In the genomic region with DNA sequence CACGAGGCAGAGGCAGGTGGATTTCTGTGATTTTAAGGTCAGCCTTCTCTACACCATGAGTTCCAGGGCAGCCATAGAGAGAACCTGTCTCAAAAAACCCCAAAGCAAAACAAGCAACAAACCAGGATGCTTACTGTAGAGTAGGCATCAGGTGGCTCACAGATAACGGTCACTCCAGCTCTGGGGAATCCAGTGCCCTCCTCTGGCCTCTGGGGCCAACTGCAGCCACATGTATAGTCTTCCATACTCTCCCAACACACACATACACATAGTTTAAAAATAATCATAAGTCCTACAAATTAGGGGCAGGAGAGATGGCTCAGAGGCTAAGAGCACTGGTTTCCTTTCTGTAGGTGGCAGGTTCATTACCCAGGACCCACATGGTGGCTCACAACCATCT, we compare ENCODE assay signal across 25 mouse cellular contexts.
DNase-seq lines count a peak whose midpoint lies in the region; ATAC-seq and TF ChIP-seq lines count a peak whose summit lies in the region.
"Had no signal": no experiment of that assay in that cellular context is flagged by ENCODE, and none has a peak within 500 bp of the region (broad histone marks: within the 10 kb centered on the region; RNA-seq: fewer than 3 reads in every experiment).

No protein-coding gene starts in this region.

- peak; percentile 38; the same call in 1 of the 2 replicates for TF ChIP-seq CTCF in kidney, postnatal 0 days (IDR thresholded peaks at IDR 0.05; ENCODE audit: low read depth)
- TF ChIP-seq CTCF in brain, embryonic 14.5 days (IDR thresholded peaks at IDR 0.05; ENCODE audit: borderline replicate concordance, extremely low read depth, insufficient read depth, insufficient read length): peak; percentile 21; the same call in 1 of the 2 replicates
- 0 out of 2 replicates have a peak, but pooled peaks have one; percentile 17 for TF ChIP-seq CTCF in stomach, postnatal 0 days (IDR thresholded peaks at IDR 0.05; ENCODE audit: low read depth)

- WGBS in kidney, postnatal 0 days: 71% methylated on average over 2 of the region's 2 CpGs
- 69% methylated on average over 2 of the region's 2 CpGs for WGBS in kidney, embryonic 15.5 days
- 65% methylated on average over 2 of the region's 2 CpGs for WGBS in stomach, postnatal 0 days

- no peak for ATAC-seq in kidney, postnatal 0 days (replicated peaks; ENCODE audit: low FRiP score, low read depth)
- no peak for ATAC-seq in kidney, embryonic 15.5 days (replicated peaks; ENCODE audit: low FRiP score)
- no peak for ATAC-seq in stomach, postnatal 0 days (ENCODE audit: low FRiP score, low TSS enrichment)
- ATAC-seq: midbrain, embryonic 13.5 days had no signal

- DNase-seq in kidney, postnatal 0 days (ENCODE audit: low spot score): no peak
- DNase-seq in retina, embryonic 14.5 days (ENCODE audit: low spot score): peak; percentile 37
- no peak for DNase-seq in retina, postnatal 1 day
- DNase-seq in brain, embryonic 14.5 days (ENCODE audit: low read depth): no peak
- DNase-seq in stomach, postnatal 0 days (ENCODE audit: low spot score): no peak
- DNase-seq in urinary bladder, postnatal 36 days (ENCODE audit: low spot score in 2 of 2): no peak
- DNase-seq: adrenal gland, postnatal 36 days; cerebellum, adult 2 months; cerebellum, postnatal 36 days; gastrocnemius, postnatal 10 days; heart, adult 18-20 months; kidney, adult 9 months; layer of hippocampus, postnatal 36 days; lung, adult 2 months; lung, postnatal 4 days; spleen, adult 18-20 months; thymus, adult 18-20 months had no signal

- no peak overlapping the region for H3K27ac ChIP-seq in kidney, postnatal 0 days
- no peak overlapping the region for H3K27ac ChIP-seq in kidney, embryonic 15.5 days
- no peak overlapping the region for H3K27ac ChIP-seq in stomach, postnatal 0 days (replicated peaks)
- H3K27ac ChIP-seq: forebrain, embryonic 12.5 days; heart, embryonic 15.5 days; hindbrain, embryonic 10.5 days; limb, embryonic 13.5 days; midbrain, embryonic 13.5 days; neural tube, embryonic 13.5 days had no signal

- no peak for TF ChIP-seq EP300 in stomach, postnatal 0 days (optimal IDR thresholded peaks at IDR 0.05)

- H3K9me3 ChIP-seq in kidney, postnatal 0 days (replicated peaks; ENCODE audit: low read length): no peaks in the 10 kb centered on the region
- no peaks in the 10 kb centered on the region for H3K9me3 ChIP-seq in kidney, embryonic 15.5 days (replicated peaks)
- H3K9me3 ChIP-seq in stomach, postnatal 0 days (ENCODE audit: control insufficient read depth, low read length): no peaks in the 10 kb centered on the region
- H3K9me3 ChIP-seq: forebrain, embryonic 12.5 days; G1E; heart, embryonic 15.5 days; hindbrain, embryonic 10.5 days; limb, embryonic 13.5 days; midbrain, embryonic 13.5 days; neural tube, embryonic 13.5 days had no signal

- H3K4me2 ChIP-seq in kidney, postnatal 0 days (ENCODE audit: low read length): no peak overlapping the region
- H3K4me2 ChIP-seq in kidney, embryonic 15.5 days: no peak overlapping the region
- no peak overlapping the region for H3K4me2 ChIP-seq in stomach, postnatal 0 days (replicated peaks; ENCODE audit: low read depth)
- H3K4me2 ChIP-seq: forebrain, embryonic 12.5 days; heart, embryonic 15.5 days; limb, embryonic 13.5 days; midbrain, embryonic 13.5 days; neural tube, embryonic 13.5 days had no signal

- H3K9ac ChIP-seq in kidney, postnatal 0 days (ENCODE audit: low read depth, low read length): no peak overlapping the region
- H3K9ac ChIP-seq in kidney, embryonic 15.5 days: no peak overlapping the region
- no peak overlapping the region for H3K9ac ChIP-seq in stomach, postnatal 0 days (ENCODE audit: low read length)
- H3K9ac ChIP-seq: forebrain, embryonic 12.5 days; heart, embryonic 15.5 days; limb, embryonic 13.5 days; midbrain, embryonic 13.5 days; neural tube, embryonic 13.5 days had no signal

- no peaks in the 10 kb centered on the region for H3K4me1 ChIP-seq in kidney, postnatal 0 days (replicated peaks; ENCODE audit: insufficient read depth, low read length)
- H3K4me1 ChIP-seq in kidney, embryonic 15.5 days: peaks cover 14% of the 10 kb centered on the region
- no peaks in the 10 kb centered on the region for H3K4me1 ChIP-seq in stomach, postnatal 0 days (replicated peaks; ENCODE audit: control insufficient read depth, insufficient read depth)
- H3K4me1 ChIP-seq: heart, embryonic 15.5 days; hindbrain, embryonic 10.5 days had no signal

- no peaks in the 10 kb centered on the region for H3K27me3 ChIP-seq in kidney, postnatal 0 days (ENCODE audit: insufficient read depth, low read length)
- no peaks in the 10 kb centered on the region for H3K27me3 ChIP-seq in kidney, embryonic 15.5 days
- no peaks in the 10 kb centered on the region for H3K27me3 ChIP-seq in stomach, postnatal 0 days (ENCODE audit: control insufficient read depth, insufficient read depth, low read length)
- H3K27me3 ChIP-seq: heart, embryonic 15.5 days; limb, embryonic 13.5 days; midbrain, embryonic 13.5 days; neural tube, embryonic 13.5 days had no signal

- no peak overlapping the region for H3K4me3 ChIP-seq in kidney, postnatal 0 days (replicated peaks; ENCODE audit: low read depth, low read length)
- H3K4me3 ChIP-seq in kidney, embryonic 15.5 days (replicated peaks): no peak overlapping the region
- H3K4me3 ChIP-seq in stomach, postnatal 0 days (ENCODE audit: low read depth, low read length): no peak overlapping the region
- H3K4me3 ChIP-seq: forebrain, embryonic 12.5 days; heart, embryonic 15.5 days; hindbrain, embryonic 10.5 days; limb, embryonic 13.5 days; midbrain, embryonic 13.5 days; neural tube, embryonic 13.5 days had no signal

- H3K36me3 ChIP-seq in kidney, postnatal 0 days (ENCODE audit: insufficient read depth, low read length): 0 out of 2 replicates have a peak, but pooled peaks cover 3% of the 10 kb centered on the region
- H3K36me3 ChIP-seq in kidney, embryonic 15.5 days: no peaks in the 10 kb centered on the region
- 0 out of 2 replicates have a peak, but pooled peaks cover 2% of the 10 kb centered on the region for H3K36me3 ChIP-seq in stomach, postnatal 0 days (ENCODE audit: control insufficient read depth, insufficient read depth, low read length)
- H3K36me3 ChIP-seq: hindbrain, embryonic 10.5 days; limb, embryonic 13.5 days had no signal

- TF ChIP-seq POLR2A in brain, embryonic 14.5 days (IDR thresholded peaks at IDR 0.05; ENCODE audit: borderline replicate concordance, extremely low read depth, insufficient read depth, insufficient read length, poor library complexity, severe bottlenecking): no peak
